ENCODE assay signal across 21 mouse cellular contexts in genomic region chr3:19897140-19897539, GRCm38 (mm10). TPM values are rescaled to one million over a fixed set of nuclear protein-coding genes. Genes with fewer than 3 reads are reported as not detected.
DNase-seq lines count a peak whose midpoint lies in the region; ATAC-seq and TF ChIP-seq lines count a peak whose summit lies in the region.
"Had no signal": no experiment of that assay in that cellular context is flagged by ENCODE, and none has a peak within 500 bp of the region (broad histone marks: within the 10 kb centered on the region; RNA-seq: fewer than 3 reads in every experiment).

No protein-coding gene starts in this region.

- H3K4me1 ChIP-seq in embryonic facial prominence, embryonic 13.5 days, result peaks cover 14% of the 10 kb centered on the region
- H3K4me1 ChIP-seq in embryonic facial prominence, embryonic 10.5 days, result peaks cover 18% of the 10 kb centered on the region
- H3K4me1 ChIP-seq in heart, embryonic 16.5 days (ENCODE audit: control insufficient read depth, insufficient read depth, low read length), result peaks cover 17% of the 10 kb centered on the region
- H3K4me1 ChIP-seq in midbrain, embryonic 12.5 days, result peaks cover 21% of the 10 kb centered on the region
- peaks cover 9% of the 10 kb centered on the region; the same call in 1 of the 2 replicates for H3K4me1 ChIP-seq in midbrain, postnatal 0 days (ENCODE audit: insufficient read depth, low read length)

- H3K9me3 ChIP-seq in embryonic facial prominence, embryonic 13.5 days, result no peaks in the 10 kb centered on the region; the same call in 1 of the 2 replicates
- H3K9me3 ChIP-seq in embryonic facial prominence, embryonic 10.5 days, result peaks cover 2% of the 10 kb centered on the region; the same call in 1 of the 2 replicates
- no peaks in the 10 kb centered on the region for H3K9me3 ChIP-seq in heart, embryonic 16.5 days (replicated peaks; ENCODE audit: control insufficient read depth, low read length)
- H3K9me3 ChIP-seq in midbrain, embryonic 12.5 days, result no peaks in the 10 kb centered on the region
- H3K9me3 ChIP-seq in midbrain, postnatal 0 days (ENCODE audit: low read length), result no peaks in the 10 kb centered on the region
- H3K9me3 ChIP-seq: liver, embryonic 15.5 days; neural tube, embryonic 12.5 days had no signal

- intact Hi-C loops in heart, postnatal 10 days (cut with DNase I), result no loop called here

- H3K27me3 ChIP-seq in embryonic facial prominence, embryonic 13.5 days, result no peaks in the 10 kb centered on the region
- no peaks in the 10 kb centered on the region for H3K27me3 ChIP-seq in embryonic facial prominence, embryonic 10.5 days (replicated peaks; ENCODE audit: low read depth, poor library complexity, severe bottlenecking)
- H3K27me3 ChIP-seq in heart, embryonic 16.5 days (ENCODE audit: control insufficient read depth, insufficient read depth, low read length), result no peaks in the 10 kb centered on the region
- H3K27me3 ChIP-seq in midbrain, embryonic 12.5 days, result no peaks in the 10 kb centered on the region
- H3K27me3 ChIP-seq in midbrain, postnatal 0 days (ENCODE audit: insufficient read depth, low read length), result no peaks in the 10 kb centered on the region
- H3K27me3 ChIP-seq: liver, embryonic 15.5 days; neural tube, embryonic 12.5 days had no signal

- H3K4me3 ChIP-seq in embryonic facial prominence, embryonic 13.5 days, result no peak overlapping the region
- no peak overlapping the region for H3K4me3 ChIP-seq in embryonic facial prominence, embryonic 10.5 days
- H3K4me3 ChIP-seq in heart, embryonic 16.5 days (ENCODE audit: low read length), result no peak overlapping the region
- no peak overlapping the region for H3K4me3 ChIP-seq in midbrain, embryonic 12.5 days
- H3K4me3 ChIP-seq in midbrain, postnatal 0 days (ENCODE audit: low read depth, low read length), result no peak overlapping the region
- H3K4me3 ChIP-seq: heart, adult 2 months; liver, embryonic 15.5 days; neural tube, embryonic 12.5 days had no signal

- no peak for TF ChIP-seq CTCF in midbrain, postnatal 0 days (IDR thresholded peaks at IDR 0.05)

- no peak overlapping the region for H3K27ac ChIP-seq in embryonic facial prominence, embryonic 13.5 days
- no peak overlapping the region for H3K27ac ChIP-seq in embryonic facial prominence, embryonic 10.5 days (replicated peaks)
- H3K27ac ChIP-seq in heart, embryonic 16.5 days (ENCODE audit: low read length), result no peak overlapping the region
- no peak overlapping the region for H3K27ac ChIP-seq in midbrain, embryonic 12.5 days (replicated peaks)
- no peak overlapping the region for H3K27ac ChIP-seq in midbrain, postnatal 0 days (ENCODE audit: low read depth, low read length)
- H3K27ac ChIP-seq: heart, adult 2 months; liver, embryonic 15.5 days; neural tube, embryonic 12.5 days had no signal

- peaks cover 33% of the 10 kb centered on the region for H3K36me3 ChIP-seq in embryonic facial prominence, embryonic 13.5 days
- H3K36me3 ChIP-seq in embryonic facial prominence, embryonic 10.5 days (replicated peaks), result peaks cover 42% of the 10 kb centered on the region
- peaks cover 4% of the 10 kb centered on the region; the same call in 1 of the 2 replicates for H3K36me3 ChIP-seq in heart, embryonic 16.5 days (ENCODE audit: control insufficient read depth, insufficient read depth)
- peaks cover 21% of the 10 kb centered on the region for H3K36me3 ChIP-seq in midbrain, embryonic 12.5 days
- no peaks in the 10 kb centered on the region; the same call in 1 of the 2 replicates for H3K36me3 ChIP-seq in midbrain, postnatal 0 days (ENCODE audit: insufficient read depth, low read length)
- H3K36me3 ChIP-seq: liver, embryonic 15.5 days had no signal

- no peak overlapping the region for H3K9ac ChIP-seq in embryonic facial prominence, embryonic 13.5 days
- H3K9ac ChIP-seq in heart, embryonic 16.5 days (ENCODE audit: low read length), result no peak overlapping the region
- H3K9ac ChIP-seq in midbrain, embryonic 12.5 days (replicated peaks), result no peak overlapping the region
- no peak overlapping the region for H3K9ac ChIP-seq in midbrain, postnatal 0 days (replicated peaks; ENCODE audit: low read length, poor library complexity, severe bottlenecking)
- H3K9ac ChIP-seq: liver, embryonic 15.5 days; neural tube, embryonic 12.5 days had no signal

- DNase-seq in embryonic facial prominence, embryonic 10.5 days (ENCODE audit: low spot score), result no peak
- DNase-seq in heart, postnatal 10 days, result no peak
- DNase-seq in midbrain, postnatal 0 days (ENCODE audit: low spot score), result no peak
- DNase-seq in ZHBTc4 (ENCODE audit: low read depth, low spot score), result peak; percentile 46
- DNase-seq in thymus, postnatal 4 days, result no peak
- DNase-seq: cerebellum, adult 18-20 months; cerebellum, postnatal 25 days; gastrocnemius, postnatal 10 days; heart, adult 2 months; heart, postnatal 14 days; kidney, adult 2 months; kidney, postnatal 10 days; lung, postnatal 10 days; thymus, postnatal 36 days had no signal

- no peak for ATAC-seq in embryonic facial prominence, embryonic 13.5 days (ENCODE audit: insufficient number of reproducible peaks, insufficient read depth, low FRiP score, low TSS enrichment, low read depth)
- ATAC-seq in heart, embryonic 16.5 days (replicated peaks; ENCODE audit: extremely low read depth, insufficient read depth, low FRiP score), result no peak
- no peak for ATAC-seq in midbrain, embryonic 12.5 days (ENCODE audit: low FRiP score, low read depth)
- ATAC-seq in midbrain, postnatal 0 days (ENCODE audit: low FRiP score), result no peak
- ATAC-seq: inflammation-experienced regulatory T-cells, adult 6 months had no signal

- WGBS in embryonic facial prominence, embryonic 13.5 days, result 96% methylated on average over 3 of the region's 3 CpGs
- 96% methylated on average over 3 of the region's 3 CpGs for WGBS in embryonic facial prominence, embryonic 10.5 days
- 85% methylated on average over 3 of the region's 3 CpGs for WGBS in heart, embryonic 16.5 days
- 95% methylated on average over 3 of the region's 3 CpGs for WGBS in midbrain, embryonic 12.5 days
- 88% methylated on average over 3 of the region's 3 CpGs for WGBS in midbrain, postnatal 0 days

- H3K4me2 ChIP-seq in embryonic facial prominence, embryonic 13.5 days, result peak overlapping the region; percentile 70; the same call in 1 of the 2 replicates
- peak overlapping the region; percentile 36; the same call in 1 of the 2 replicates for H3K4me2 ChIP-seq in heart, embryonic 16.5 days (ENCODE audit: low read depth, low read length)
- 0 out of 2 replicates have a peak overlapping the region, but pooled peaks have one; percentile 88 for H3K4me2 ChIP-seq in midbrain, embryonic 12.5 days (replicated peaks)
- H3K4me2 ChIP-seq in midbrain, postnatal 0 days (ENCODE audit: low read depth, low read length, poor library complexity, severe bottlenecking), result no peak overlapping the region

RNA-seq across cellular contexts. Expression of gene Cp, which starts 59.7 kb away (rescaled TPM):
- 1.7 and 2.6 TPM in 2 replicates for polyA plus RNA-seq in embryonic facial prominence, embryonic 13.5 days (2015; fragmentation: Nextera tagmentation; extraction: Ambion mirVana)
- polyA plus RNA-seq in embryonic facial prominence, embryonic 10.5 days (2016; fragmentation: Nextera tagmentation; extraction: Ambion mirVana), result 3.8 and 4.2 TPM in 2 replicates
- 1.9 and 2.3 TPM in 2 replicates for polyA plus RNA-seq in heart, embryonic 16.5 days (2015; fragmentation: Nextera tagmentation; extraction: Ambion mirVana)
- total RNA-seq in heart, postnatal 10 days (2021), result 10 to 100 TPM in 1 of 2 experiments, 1 to 10 TPM in 1; 9.9 to 15.5 TPM
- 5.9 and 7.6 TPM in 2 replicates for polyA plus RNA-seq in midbrain, embryonic 12.5 days (2016; fragmentation: Nextera tagmentation; extraction: Ambion mirVana)
- total RNA-seq in midbrain, postnatal 0 days (2014; rRNA removed), result 13.3 and 28.3 TPM in 2 replicates
- polyA plus RNA-seq in midbrain, postnatal 0 days (2015; fragmentation: Nextera tagmentation; extraction: Ambion mirVana), result 11.8 and 12.2 TPM in 2 replicates
- total RNA-seq: MEL had no signal
